Mouse (Mus musculus): ENCODE results near the gene Syce1l. TPM values are rescaled to one million over a fixed set of nuclear protein-coding genes. Genes with fewer than 3 reads are reported as not detected.

Gene Syce1l
- polyA plus RNA-seq (2016; fragmentation: Nextera tagmentation; extraction: Ambion mirVana) = 0.17 TPM in 1 of 2 replicates, not detected in the other

DNA sequence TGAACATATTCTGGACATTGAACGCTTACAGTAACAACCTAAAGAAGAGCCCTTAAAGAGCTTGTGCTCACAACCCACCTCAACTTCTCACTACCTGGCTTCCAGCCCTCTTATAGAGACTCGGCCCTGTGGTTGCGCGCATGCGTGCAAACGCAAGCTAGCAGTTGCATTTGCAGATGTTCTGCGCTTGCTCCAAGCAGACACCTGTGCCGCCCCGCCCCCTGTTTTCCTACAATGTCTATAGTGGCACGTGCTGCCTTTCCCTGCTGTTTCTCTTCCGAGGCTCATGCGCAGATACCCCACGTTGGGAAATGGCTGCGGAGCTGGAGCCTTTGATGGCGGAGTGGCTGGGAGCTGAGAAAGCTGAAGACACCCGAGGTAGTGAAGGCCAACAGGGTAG is at the start of gene Syce1l:
TSS of gene Syce1l (plus strand) at position 288 of the 400 bp plus-strand sequence.
- no peaks in the 10 kb centered on the region for H3K9me3 ChIP-seq (replicated peaks)
- H3K27ac ChIP-seq (replicated peaks) = no peak within 1 kb of the TSS
- DNase-seq (ENCODE audit: low spot score) = no peak
- H3K4me3 ChIP-seq = no peak within 1 kb of the TSS
- H3K36me3 ChIP-seq = peaks cover 51% of the 10 kb centered on the region
- no peaks in the 10 kb centered on the region for H3K4me1 ChIP-seq
- H3K27me3 ChIP-seq (ENCODE audit: low read depth, poor library complexity, severe bottlenecking) = no peaks in the 10 kb centered on the region
- WGBS = 95% methylated on average over 16 of the region's 16 CpGs

DNA sequence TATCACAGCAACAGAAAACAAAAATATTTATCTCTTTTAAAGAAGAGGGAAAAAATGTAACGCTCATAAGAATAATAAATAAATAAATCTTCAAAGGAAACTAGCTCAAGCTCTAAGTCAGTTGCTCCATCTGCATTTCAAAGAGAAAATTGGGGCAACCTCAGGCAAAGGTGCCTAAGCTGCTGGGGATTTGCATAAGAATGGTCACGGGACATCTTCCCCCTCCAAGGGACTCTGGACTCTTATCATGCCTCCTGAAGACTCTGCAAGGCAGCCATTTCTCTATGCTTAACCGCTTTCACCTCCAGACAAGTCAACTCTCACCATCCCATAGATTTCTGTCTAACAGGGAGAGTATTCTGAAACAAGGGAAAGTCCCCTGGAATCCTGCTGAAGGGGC is 44.6 kb upstream of the Syce1l start:
- H3K36me3 ChIP-seq = no peaks in the 10 kb centered on the region
- H3K27me3 ChIP-seq (ENCODE audit: low read depth, poor library complexity, severe bottlenecking) = no peaks in the 10 kb centered on the region
- WGBS = 49% methylated on average over 3 of the region's 3 CpGs
- no peak for DNase-seq (ENCODE audit: low spot score)
- H3K9me3 ChIP-seq (replicated peaks) = no peaks in the 10 kb centered on the region
- no peaks in the 10 kb centered on the region for H3K4me1 ChIP-seq
- no peak overlapping the region for H3K27ac ChIP-seq (replicated peaks)
- no peak overlapping the region for H3K4me3 ChIP-seq

DNA sequence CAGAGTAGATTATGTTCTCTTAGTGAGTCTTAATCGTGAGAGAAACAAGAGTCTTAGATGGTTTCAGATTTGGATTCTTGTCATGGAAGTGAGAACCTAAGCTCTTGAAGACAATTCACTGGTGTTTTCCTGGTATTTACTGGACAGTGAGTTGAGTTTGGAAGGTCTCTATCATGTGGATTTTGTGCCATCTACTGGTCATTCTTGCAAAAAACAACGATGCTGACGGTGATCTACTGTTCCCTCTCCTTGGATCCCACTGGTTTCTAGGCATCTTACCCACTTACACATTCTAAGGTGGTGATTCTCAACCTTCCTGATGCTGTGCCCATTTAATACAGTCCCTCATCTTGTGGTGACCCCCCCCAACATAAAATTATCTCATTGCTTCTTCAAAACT is 10.4 kb upstream of the Syce1l start:
- Histone ChIP-seq H3K27ac (replicated peaks) (no peak overlapping the region), H3K27me3 (ENCODE audit: low read depth, poor library complexity, severe bottlenecking) (no peaks in the 10 kb centered on the region), H3K36me3 (peaks cover under 1% of the 10 kb centered on the region), H3K4me1 (peaks cover 21% of the 10 kb centered on the region), H3K4me3 (no peak overlapping the region), H3K9me3 (replicated peaks) (no peaks in the 10 kb centered on the region)
- 11% methylated on average over 3 of the region's 3 CpGs for WGBS
- DNase-seq (ENCODE audit: low spot score) = no peak

DNA sequence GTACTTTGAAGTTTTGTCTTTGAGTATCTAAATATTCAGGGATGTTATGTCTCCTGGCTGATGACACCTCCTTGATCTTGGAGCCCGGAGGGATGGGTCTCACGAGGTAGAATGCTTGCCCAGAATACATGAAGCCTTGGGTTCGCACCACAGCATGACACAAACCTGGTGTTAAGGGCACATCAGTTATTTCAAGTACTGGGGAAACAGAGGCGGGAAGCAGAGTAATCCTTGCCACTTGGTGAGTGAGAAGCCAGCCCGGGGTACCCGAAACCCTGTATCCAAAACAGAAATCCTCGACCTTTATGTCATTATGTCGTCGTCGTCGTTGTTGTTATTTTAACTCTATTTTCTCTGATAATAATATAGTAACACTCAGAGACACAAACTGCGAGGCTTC is 8.9 kb upstream of the Syce1l start:
- peaks cover 16% of the 10 kb centered on the region for H3K36me3 ChIP-seq
- peaks cover 21% of the 10 kb centered on the region for H3K4me1 ChIP-seq
- no peaks in the 10 kb centered on the region for H3K27me3 ChIP-seq (ENCODE audit: low read depth, poor library complexity, severe bottlenecking)
- peak overlapping the region; percentile 94; the same call in 1 of the 2 replicates for H3K27ac ChIP-seq (replicated peaks)
- no peak for DNase-seq (ENCODE audit: low spot score)
- H3K4me3 ChIP-seq = peak overlapping the region; percentile 80
- H3K9me3 ChIP-seq (replicated peaks) = no peaks in the 10 kb centered on the region
- WGBS = 32% methylated on average over 12 of the region's 12 CpGs

DNA sequence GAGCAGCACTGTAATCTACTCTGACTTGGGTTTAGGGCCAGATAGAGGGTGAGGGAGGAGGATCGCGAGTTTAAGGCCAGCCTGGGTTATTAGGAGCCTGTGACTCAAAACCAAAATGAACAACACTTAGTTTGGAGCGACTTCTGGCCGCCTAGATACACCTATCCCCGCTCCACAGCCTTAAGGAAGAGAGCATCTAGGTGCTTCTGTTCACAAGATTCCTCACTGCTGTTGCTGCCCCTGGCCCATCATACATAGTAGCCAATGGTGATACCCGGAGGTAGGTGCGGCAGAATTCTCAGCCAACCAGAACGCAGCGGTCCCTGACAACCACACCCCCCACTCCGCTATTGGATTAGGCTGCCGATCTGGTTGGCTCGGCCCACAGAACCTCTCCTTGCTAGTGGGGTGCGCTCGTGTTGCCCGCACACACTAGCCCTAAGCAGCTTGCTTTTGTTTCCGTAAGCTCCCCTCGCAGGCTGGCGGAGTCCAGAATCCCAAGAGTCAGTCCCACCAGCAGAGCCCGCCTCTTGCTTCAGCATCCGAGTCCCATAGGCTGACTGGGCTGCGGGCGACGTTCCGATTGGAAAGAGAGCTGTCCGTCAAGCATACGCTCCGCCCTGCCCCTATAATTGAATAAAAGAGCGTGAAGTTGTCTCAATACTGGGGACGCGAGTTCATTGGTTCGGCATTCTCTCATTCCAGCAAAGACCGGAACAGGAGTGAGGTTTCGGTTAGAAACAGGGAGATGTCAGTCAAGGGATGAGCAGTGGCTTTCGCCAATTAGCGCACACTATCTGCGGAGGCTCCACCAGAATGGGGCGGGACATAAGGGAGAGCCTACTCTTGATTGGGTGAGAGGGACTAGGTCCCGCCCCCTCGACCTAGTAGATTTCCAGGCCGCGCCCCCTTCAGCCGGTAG is 8.1 kb upstream of the Syce1l start, which contains the start of gene Mon1b:
TSS of gene Mon1b (plus strand) at position 918 of the 922 bp plus-strand sequence.
- Histone ChIP-seq H3K36me3 (peaks cover 24% of the 10 kb centered on the region), H3K4me1 (peaks cover 21% of the 10 kb centered on the region), H3K4me3 (peak within 1 kb of the TSS; percentile 80), H3K27ac (replicated peaks) (peak within 1 kb of the TSS; percentile 94), H3K27me3 (ENCODE audit: low read depth, poor library complexity, severe bottlenecking) (no peaks in the 10 kb centered on the region), H3K9me3 (replicated peaks) (no peaks in the 10 kb centered on the region)
- WGBS = under 1% methylated on average over 42 of the region's 42 CpGs
- DNase-seq (ENCODE audit: low spot score) = peak; percentile 95

DNA sequence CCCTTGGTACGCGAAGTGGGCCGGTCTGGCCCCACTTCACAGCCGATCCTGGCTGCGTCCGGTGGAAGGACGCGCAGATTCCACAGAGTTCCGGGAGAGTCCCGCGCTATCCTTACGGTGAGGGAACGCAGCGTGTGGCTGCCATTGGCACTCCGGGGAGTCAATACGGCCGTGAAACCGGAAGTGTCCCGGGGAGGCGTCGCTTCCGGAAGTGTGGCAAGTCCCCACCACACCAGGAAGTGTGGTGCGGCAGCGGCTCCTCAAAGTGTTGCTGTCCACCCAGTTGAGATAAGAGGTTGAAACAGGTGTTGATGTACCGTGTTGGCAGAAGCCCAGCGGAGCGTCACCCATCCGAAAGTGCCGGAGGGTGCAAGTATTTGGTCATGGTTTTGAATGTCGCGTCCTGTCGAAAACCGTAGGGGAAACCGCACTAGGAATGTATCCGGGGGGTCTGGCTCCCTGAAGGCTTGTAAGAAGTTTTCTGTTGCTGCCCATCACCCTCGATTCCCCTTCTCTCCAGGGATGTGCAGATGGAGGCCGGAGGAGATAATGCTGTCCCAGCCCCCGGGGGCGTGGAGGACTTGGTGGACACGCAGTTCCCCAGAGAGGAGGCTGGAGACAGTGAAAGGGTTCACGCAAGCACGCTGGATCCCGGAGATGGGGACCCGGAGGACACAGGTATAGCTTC is 7.3 kb upstream of the Syce1l start:
- WGBS = 2% methylated on average over 44 of the region's 44 CpGs
- DNase-seq (ENCODE audit: low spot score) = no peak

DNA sequence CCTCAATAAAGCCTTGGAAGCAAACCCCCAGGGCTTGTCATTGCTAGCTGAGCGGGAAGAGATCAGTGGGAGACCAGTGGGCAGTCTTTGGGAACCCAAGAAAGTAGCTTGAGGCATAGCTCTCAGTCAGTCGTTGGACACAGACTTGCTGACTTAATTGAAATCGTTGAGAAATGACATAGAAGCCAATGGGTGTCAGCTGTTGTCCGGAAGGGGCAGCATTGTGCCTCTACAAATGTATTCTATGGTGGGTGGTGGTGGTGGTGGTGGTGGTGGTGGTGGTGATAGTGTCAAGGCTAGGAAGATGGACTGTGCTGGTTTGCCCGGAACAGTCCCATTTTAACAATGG is 6.8 kb upstream of the Syce1l start:
- no peak for DNase-seq (ENCODE audit: low spot score)
- Histone ChIP-seq H3K27me3 (ENCODE audit: low read depth, poor library complexity, severe bottlenecking) (no peaks in the 10 kb centered on the region), H3K36me3 (peaks cover 36% of the 10 kb centered on the region), H3K27ac (replicated peaks) (peak overlapping the region; percentile 94), H3K4me3 (peak overlapping the region; percentile 80), H3K9me3 (replicated peaks) (no peaks in the 10 kb centered on the region), H3K4me1 (peaks cover 21% of the 10 kb centered on the region)
- WGBS = 36% methylated on average over 5 of the region's 5 CpGs

More for the DNA sequence above, 7.3 kb upstream of the Syce1l start:
- peaks cover 21% of the 10 kb centered on the region for H3K4me1 ChIP-seq
- no peaks in the 10 kb centered on the region for H3K9me3 ChIP-seq (replicated peaks)
- peak overlapping the region; percentile 80 for H3K4me3 ChIP-seq
- H3K27ac ChIP-seq (replicated peaks) = peak overlapping the region; percentile 94
- no peaks in the 10 kb centered on the region for H3K27me3 ChIP-seq (ENCODE audit: low read depth, poor library complexity, severe bottlenecking)
- peaks cover 32% of the 10 kb centered on the region for H3K36me3 ChIP-seq

DNA sequence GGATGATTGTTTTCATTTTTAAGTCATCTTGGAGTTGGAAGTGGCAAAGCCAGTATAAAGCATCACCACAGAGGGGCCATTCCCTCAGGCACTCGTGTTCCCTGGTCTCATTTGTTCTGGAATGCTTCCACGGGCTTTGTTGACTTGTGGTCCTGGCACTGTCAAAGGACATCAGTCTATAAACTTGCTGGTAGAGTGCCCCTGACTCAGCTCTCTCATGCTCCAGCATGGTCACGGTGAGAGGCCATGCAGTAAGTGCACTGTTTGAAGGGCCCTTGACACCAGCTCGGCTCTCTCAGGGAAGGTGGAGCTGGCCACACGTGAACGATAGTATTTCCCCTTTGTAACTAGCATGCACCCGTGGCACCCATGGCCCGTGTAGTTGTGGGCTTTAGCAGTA is 2.7 kb upstream of the Syce1l start:
- no peak overlapping the region for H3K4me3 ChIP-seq
- DNase-seq (ENCODE audit: low spot score) = no peak
- no peaks in the 10 kb centered on the region for H3K27me3 ChIP-seq (ENCODE audit: low read depth, poor library complexity, severe bottlenecking)
- H3K4me1 ChIP-seq = peaks cover 15% of the 10 kb centered on the region
- H3K27ac ChIP-seq (replicated peaks) = no peak overlapping the region
- peaks cover 55% of the 10 kb centered on the region for H3K36me3 ChIP-seq
- H3K9me3 ChIP-seq (replicated peaks) = no peaks in the 10 kb centered on the region
- WGBS = 92% methylated on average over 8 of the region's 8 CpGs

DNA sequence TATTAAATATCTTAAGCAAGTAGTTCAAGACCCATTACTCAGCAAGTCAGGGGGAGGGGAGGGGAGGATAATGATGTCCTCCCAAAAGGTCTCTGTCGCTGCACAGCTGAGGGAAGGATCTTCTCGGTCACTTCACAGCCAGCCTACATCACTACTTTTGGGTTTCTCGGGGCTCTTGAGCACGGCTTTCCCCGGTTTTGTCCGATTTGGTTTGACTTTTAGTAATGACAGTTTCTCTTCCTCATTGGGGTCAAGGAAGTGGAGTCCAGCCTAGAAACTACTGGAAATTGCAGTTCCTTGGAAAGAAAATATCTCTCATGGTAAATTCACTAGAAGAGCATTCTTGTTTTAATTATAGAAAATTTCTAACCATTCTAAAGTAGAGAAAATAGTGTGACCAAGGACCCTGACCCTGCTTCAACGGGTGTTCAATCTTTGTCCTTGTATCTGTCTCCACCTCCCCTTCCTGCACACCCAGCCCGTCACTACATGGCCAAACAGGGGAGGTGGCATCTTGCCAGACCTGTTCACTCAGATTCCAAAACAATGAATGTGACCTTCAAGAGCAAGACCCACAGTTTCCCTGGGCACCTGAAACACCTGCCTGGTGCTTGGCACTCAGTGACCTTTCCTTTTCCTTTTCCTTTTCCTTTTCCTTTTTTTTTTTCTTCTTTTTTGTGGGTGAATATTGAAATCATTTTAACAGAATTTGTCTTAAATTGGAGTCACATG is 632 bp downstream of the Syce1l start:
- DNase-seq (ENCODE audit: low spot score) = no peak
- H3K27me3 ChIP-seq (ENCODE audit: low read depth, poor library complexity, severe bottlenecking) = no peaks in the 10 kb centered on the region
- 88% methylated on average over 8 of the region's 8 CpGs for WGBS
- H3K4me3 ChIP-seq = no peak overlapping the region
- no peak overlapping the region for H3K27ac ChIP-seq (replicated peaks)
- H3K36me3 ChIP-seq = peaks cover 44% of the 10 kb centered on the region
- H3K4me1 ChIP-seq = no peaks in the 10 kb centered on the region
- H3K9me3 ChIP-seq (replicated peaks) = no peaks in the 10 kb centered on the region

DNA sequence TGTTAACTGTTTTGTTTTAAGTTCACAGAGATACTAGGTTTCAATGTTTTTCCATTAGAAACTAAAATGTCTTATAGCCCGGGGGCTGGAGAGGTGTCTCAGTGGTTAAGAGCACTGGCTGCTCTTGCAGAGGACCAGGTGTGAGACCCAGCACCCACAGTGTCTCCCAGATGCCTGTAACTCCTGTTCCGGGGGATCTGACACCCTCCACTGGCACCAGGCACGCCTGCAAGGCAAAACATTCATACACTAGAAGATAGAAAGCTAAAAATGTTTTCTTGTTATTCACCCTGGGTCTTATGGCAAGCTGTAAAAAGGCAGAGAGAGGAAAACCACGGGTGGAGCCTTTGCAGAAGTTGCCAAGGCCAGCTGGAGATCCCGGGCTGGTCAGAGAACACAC is 2.2 kb downstream of the Syce1l start:
- Histone ChIP-seq H3K9me3 (replicated peaks) (no peaks in the 10 kb centered on the region), H3K36me3 (peaks cover 28% of the 10 kb centered on the region), H3K4me1 (no peaks in the 10 kb centered on the region), H3K27ac (replicated peaks) (no peak overlapping the region), H3K27me3 (ENCODE audit: low read depth, poor library complexity, severe bottlenecking) (no peaks in the 10 kb centered on the region), H3K4me3 (no peak overlapping the region)
- DNase-seq (ENCODE audit: low spot score) = no peak
- WGBS = 84% methylated on average over 5 of the region's 5 CpGs

DNA sequence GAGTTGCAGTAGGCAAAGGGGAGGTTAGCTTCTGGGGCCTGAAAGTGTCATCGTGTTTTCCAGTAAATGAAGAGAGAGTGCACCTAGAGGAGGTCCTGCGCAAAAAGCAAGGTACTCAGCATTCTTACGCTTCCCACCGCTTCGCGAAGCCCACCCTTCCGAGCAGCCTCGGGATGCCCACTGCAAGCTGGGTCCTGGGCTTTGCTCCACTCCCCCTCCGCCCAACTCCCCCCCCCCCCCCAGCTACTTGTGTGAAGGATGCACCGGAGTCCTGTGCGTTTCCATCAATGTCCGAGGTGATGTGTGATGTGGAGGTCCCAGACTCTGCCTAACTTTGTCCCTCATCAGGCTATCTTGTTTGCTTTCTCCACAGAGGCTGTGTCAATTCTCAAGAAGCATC is 9.4 kb downstream of the Syce1l start:
- WGBS = 92% methylated on average over 12 of the region's 12 CpGs
- Histone ChIP-seq H3K4me1 (no peaks in the 10 kb centered on the region), H3K9me3 (replicated peaks) (no peaks in the 10 kb centered on the region), H3K4me3 (no peak overlapping the region), H3K27ac (replicated peaks) (no peak overlapping the region), H3K36me3 (no peaks in the 10 kb centered on the region), H3K27me3 (ENCODE audit: low read depth, poor library complexity, severe bottlenecking) (no peaks in the 10 kb centered on the region)
- DNase-seq (ENCODE audit: low spot score) = no peak

DNA sequence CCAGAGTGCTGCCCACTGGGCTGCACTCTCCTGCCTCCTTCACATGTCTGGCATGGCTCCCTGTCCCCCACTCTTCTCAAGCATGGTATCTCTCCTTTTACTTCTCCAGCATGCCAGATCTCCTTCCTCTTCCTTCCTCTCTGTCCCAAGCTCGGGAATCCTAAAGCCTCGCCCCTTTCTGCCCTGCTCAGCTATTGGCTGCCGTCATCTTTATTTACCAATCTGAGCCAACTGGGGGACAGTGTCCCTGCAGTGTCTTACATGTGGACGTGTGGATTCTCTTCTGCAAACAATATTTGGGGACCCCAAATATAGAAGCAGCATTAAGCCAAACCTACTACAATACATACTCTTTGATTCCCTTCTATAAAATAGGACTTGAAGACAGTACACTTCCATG is 10.1 kb downstream of the Syce1l start:
- no peaks in the 10 kb centered on the region for H3K4me1 ChIP-seq
- no peaks in the 10 kb centered on the region for H3K9me3 ChIP-seq (replicated peaks)
- H3K27ac ChIP-seq (replicated peaks) = no peak overlapping the region
- no peak overlapping the region for H3K4me3 ChIP-seq
- no peak for DNase-seq (ENCODE audit: low spot score)
- 66% methylated on average over 4 of the region's 4 CpGs for WGBS
- no peaks in the 10 kb centered on the region for H3K27me3 ChIP-seq (ENCODE audit: low read depth, poor library complexity, severe bottlenecking)
- H3K36me3 ChIP-seq = no peaks in the 10 kb centered on the region

Data from midbrain, embryonic 10.5 days (tissue).